Mouse (Mus musculus): ENCODE data around the gene Asap2. TPM values are rescaled to one million over a fixed set of nuclear protein-coding genes. Genes with fewer than 3 reads are reported as not detected.

Gene Asap2
- total and polyA plus RNA-seq, 2 experiments from 2014 or later = 14.9 to 27.8 TPM

DNA sequence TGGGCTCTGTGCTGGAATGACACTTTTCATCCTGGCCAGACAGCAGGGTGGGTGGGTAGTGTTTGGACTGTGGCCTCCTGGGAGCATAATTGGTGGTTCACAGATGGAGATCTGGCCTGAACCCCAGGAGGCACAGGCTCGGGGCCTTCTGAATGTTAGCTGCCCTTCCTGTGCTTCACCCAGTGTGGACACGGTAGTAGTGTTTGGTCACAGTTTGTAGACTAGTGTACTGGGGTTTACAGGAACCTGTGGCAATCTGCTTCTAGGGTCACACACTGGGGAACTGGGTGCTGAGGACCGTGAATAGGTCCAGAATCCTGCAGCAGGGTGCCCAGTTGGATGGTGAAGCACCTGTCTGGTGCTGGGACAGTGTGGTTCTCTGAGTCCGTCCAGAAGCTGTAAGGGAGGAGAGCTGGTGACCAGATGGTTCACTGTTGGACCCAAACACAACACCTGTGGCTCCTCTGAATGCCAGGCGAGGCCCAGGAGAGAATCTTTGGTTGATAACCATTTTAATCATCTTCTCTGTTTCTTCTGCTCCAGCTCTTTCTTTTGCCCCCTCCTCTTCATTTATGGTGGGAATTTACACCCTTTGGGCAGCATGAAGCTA is 151.5 kb downstream of the Asap2 start:
- H3K9ac ChIP-seq = no peak overlapping the region
- H3K27me3 ChIP-seq (ENCODE audit: insufficient read depth, low read length) = no peaks in the 10 kb centered on the region
- H3K27ac ChIP-seq (ENCODE audit: low read depth, low read length) = no peak overlapping the region
- H3K4me1 ChIP-seq (ENCODE audit: insufficient read depth) = peaks cover 23% of the 10 kb centered on the region
- no peak for ATAC-seq
- no peak for TF ChIP-seq CTCF (IDR thresholded peaks at IDR 0.05; ENCODE audit: low read depth)
- H3K36me3 ChIP-seq (ENCODE audit: insufficient read depth) = no peaks in the 10 kb centered on the region
- no peaks in the 10 kb centered on the region for H3K9me3 ChIP-seq (ENCODE audit: low read length)
- no peak for DNase-seq
- WGBS = 79% methylated on average over 5 of the region's 5 CpGs
- no peak overlapping the region for H3K4me2 ChIP-seq (ENCODE audit: low read depth)
- H3K4me3 ChIP-seq (ENCODE audit: low read depth, low read length) = no peak overlapping the region

DNA sequence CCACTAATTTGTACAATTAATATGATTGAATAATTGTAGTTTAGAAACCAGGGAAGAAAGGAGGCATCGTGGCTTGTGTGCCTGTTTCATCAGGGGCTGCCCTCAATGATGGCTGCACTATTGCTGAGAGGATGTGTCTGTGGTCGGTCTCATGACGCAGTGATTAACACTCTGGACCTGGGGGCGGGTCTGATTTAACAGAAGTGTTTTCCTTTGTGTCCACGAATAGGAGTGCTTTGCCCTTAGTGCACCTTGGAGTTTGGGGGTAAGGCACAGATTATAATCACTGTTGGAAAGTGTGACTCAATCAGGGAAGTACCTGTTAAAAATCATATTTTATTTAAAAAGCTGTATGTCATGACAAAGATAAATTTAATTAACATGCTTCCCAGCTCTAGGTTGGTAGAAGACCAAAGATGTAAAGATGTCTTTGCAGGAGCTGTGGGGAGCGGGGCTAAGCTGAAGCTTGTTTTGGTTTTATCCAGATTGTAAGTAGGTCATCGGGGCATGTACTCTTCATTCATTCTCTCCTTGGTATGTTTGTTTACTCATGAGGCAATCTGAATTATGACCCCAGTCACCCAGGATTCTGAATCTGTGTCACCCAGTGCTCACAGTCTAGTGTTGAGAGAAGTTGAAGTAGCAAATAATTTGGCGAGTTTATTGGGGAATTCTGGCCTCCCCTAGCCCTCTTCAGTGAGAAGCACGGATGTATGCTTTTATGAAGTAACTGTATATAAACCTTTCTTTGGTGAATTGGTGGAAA is 152.4 kb downstream of the Asap2 start:
- H3K27me3 ChIP-seq (ENCODE audit: insufficient read depth, low read length) = no peaks in the 10 kb centered on the region
- no peaks in the 10 kb centered on the region for H3K36me3 ChIP-seq (ENCODE audit: insufficient read depth)
- WGBS = 66% methylated on average over 9 of the region's 9 CpGs
- no peak overlapping the region for H3K4me3 ChIP-seq (ENCODE audit: low read depth, low read length)
- no peak for DNase-seq
- H3K9me3 ChIP-seq (ENCODE audit: low read length) = no peaks in the 10 kb centered on the region
- ATAC-seq = no peak
- TF ChIP-seq CTCF (IDR thresholded peaks at IDR 0.05; ENCODE audit: low read depth) = no peak
- no peak overlapping the region for H3K9ac ChIP-seq
- peaks cover 23% of the 10 kb centered on the region for H3K4me1 ChIP-seq (ENCODE audit: insufficient read depth)
- H3K27ac ChIP-seq (ENCODE audit: low read depth, low read length) = no peak overlapping the region
- no peak overlapping the region for H3K4me2 ChIP-seq (ENCODE audit: low read depth)

DNA sequence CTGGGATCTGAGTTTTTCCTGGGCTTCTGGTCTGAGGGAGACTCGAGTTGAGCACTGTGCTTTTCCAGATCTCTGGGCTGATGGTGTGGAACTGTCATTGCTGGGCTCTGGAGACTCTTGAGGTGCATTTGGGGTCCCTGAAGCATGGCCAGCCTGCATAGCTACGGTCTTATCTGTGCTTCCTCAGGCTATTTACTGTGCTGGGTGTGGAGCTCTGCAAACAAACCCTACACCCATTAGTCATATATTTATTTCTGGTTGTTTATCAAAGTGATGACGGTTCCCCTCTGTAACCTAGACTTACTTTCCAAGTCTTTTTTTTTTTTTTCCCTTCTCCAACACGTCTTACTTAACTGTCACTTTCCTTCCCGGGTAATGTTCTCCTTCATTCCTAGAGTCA is 154.3 kb downstream of the Asap2 start:
- Histone ChIP-seq H3K27ac (ENCODE audit: low read depth, low read length) (no peak overlapping the region), H3K4me3 (ENCODE audit: low read depth, low read length) (no peak overlapping the region), H3K9ac (no peak overlapping the region), H3K4me1 (ENCODE audit: insufficient read depth) (peaks cover 15% of the 10 kb centered on the region), H3K36me3 (ENCODE audit: insufficient read depth) (no peaks in the 10 kb centered on the region), H3K4me2 (ENCODE audit: low read depth) (no peak overlapping the region), H3K27me3 (ENCODE audit: insufficient read depth, low read length) (no peaks in the 10 kb centered on the region), H3K9me3 (ENCODE audit: low read length) (no peaks in the 10 kb centered on the region)
- no peak for TF ChIP-seq CTCF (IDR thresholded peaks at IDR 0.05; ENCODE audit: low read depth)
- DNase-seq (no peak), ATAC-seq (no peak)
- 82% methylated on average over 5 of the region's 5 CpGs for WGBS

DNA sequence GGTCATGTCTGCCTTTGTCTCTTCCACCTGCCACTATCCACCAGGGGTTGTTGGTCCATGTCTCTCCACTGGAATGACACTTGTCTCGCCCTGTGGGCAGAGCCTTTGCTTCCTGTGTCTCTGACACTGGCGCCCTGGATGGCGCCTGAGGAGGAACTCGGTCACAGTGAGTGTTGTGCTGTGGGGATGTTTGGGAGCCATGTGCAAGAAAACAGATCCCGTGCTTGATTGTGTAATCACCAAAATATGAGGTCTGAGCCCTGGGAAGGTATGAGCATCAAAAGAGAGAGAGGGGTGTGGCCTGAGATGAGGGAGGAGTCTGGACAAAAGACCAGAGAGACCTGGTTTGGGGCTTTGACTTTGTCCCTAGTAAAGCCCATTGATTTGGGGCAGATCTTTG is 154.8 kb downstream of the Asap2 start:
- ATAC-seq = no peak
- Histone ChIP-seq H3K9ac (no peak overlapping the region), H3K4me2 (ENCODE audit: low read depth) (no peak overlapping the region), H3K36me3 (ENCODE audit: insufficient read depth) (no peaks in the 10 kb centered on the region), H3K4me1 (ENCODE audit: insufficient read depth) (peaks cover 13% of the 10 kb centered on the region; the same call in 1 of the 2 replicates), H3K27me3 (ENCODE audit: insufficient read depth, low read length) (no peaks in the 10 kb centered on the region), H3K27ac (ENCODE audit: low read depth, low read length) (no peak overlapping the region), H3K4me3 (ENCODE audit: low read depth, low read length) (no peak overlapping the region), H3K9me3 (ENCODE audit: low read length) (no peaks in the 10 kb centered on the region)
- DNase-seq = no peak
- WGBS = 96% methylated on average over 5 of the region's 5 CpGs
- no peak for TF ChIP-seq CTCF (IDR thresholded peaks at IDR 0.05; ENCODE audit: low read depth)

DNA sequence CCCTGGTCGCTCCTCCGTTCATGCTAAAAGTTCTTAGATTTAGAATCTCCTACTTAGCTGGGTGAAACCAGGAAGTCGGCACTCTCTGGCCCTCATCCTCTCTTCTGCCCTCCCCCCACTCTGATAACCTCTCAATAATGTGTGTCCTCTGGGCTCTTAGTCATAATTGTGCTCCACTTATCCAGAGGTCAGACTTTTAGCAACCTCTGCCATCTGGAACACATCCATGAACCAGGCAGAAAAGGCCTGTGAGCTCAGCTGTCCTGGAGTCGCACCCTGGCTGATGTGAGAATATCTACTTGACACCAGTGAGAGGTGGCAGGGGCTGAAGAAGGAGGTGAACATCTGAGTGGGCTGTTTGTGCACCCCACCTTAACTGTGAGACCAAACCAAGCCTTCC is 156.6 kb downstream of the Asap2 start:
- no peak overlapping the region for H3K27ac ChIP-seq (ENCODE audit: low read depth, low read length)
- peaks cover 4% of the 10 kb centered on the region; the same call in 1 of the 2 replicates for H3K4me1 ChIP-seq (ENCODE audit: insufficient read depth)
- no peak overlapping the region for H3K4me3 ChIP-seq (ENCODE audit: low read depth, low read length)
- DNase-seq (no peak), ATAC-seq (no peak; the same call in 1 of the 2 replicates)
- 87% methylated on average over 4 of the region's 4 CpGs for WGBS
- no peak overlapping the region for H3K9ac ChIP-seq
- H3K9me3 ChIP-seq (ENCODE audit: low read length) = no peaks in the 10 kb centered on the region
- H3K27me3 ChIP-seq (ENCODE audit: insufficient read depth, low read length) = no peaks in the 10 kb centered on the region
- TF ChIP-seq CTCF (IDR thresholded peaks at IDR 0.05; ENCODE audit: low read depth) = no peak
- H3K36me3 ChIP-seq (ENCODE audit: insufficient read depth) = no peaks in the 10 kb centered on the region
- H3K4me2 ChIP-seq (ENCODE audit: low read depth) = no peak overlapping the region

DNA sequence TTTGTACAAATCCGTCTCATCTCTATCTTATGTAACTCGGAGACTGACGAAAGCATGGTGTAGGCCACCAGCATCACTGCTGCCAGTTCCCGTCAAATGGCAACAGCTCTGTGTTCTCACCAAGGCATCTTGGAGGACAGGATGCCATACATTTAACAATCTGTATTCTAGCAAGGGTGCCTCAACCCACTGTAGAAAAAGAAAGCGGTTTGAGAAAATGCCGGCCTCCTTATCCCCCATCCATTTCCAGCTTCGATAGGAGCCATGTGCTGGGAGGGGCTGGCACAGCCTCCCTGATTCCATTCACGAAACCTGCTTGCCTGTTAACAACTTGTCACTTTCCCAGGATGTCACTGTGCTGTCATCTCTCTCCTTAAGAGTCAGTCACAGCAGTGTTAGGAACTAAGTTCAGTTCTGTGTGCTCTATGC is 163.0 kb downstream of the Asap2 start:
- no peak for TF ChIP-seq CTCF (IDR thresholded peaks at IDR 0.05; ENCODE audit: low read depth)
- 47% methylated on average over 8 of the region's 8 CpGs for WGBS
- H3K9me3 ChIP-seq (ENCODE audit: low read length) = no peaks in the 10 kb centered on the region
- H3K36me3 ChIP-seq (ENCODE audit: insufficient read depth) = no peaks in the 10 kb centered on the region
- H3K4me1 ChIP-seq (ENCODE audit: insufficient read depth) = no peaks in the 10 kb centered on the region
- ATAC-seq (peak; percentile 92), DNase-seq (peak; percentile 80)
- H3K27me3 ChIP-seq (ENCODE audit: insufficient read depth, low read length) = no peaks in the 10 kb centered on the region
- H3K9ac ChIP-seq = no peak overlapping the region
- H3K4me3 ChIP-seq (ENCODE audit: low read depth, low read length) = no peak overlapping the region
- no peak overlapping the region for H3K4me2 ChIP-seq (ENCODE audit: low read depth)
- H3K27ac ChIP-seq (ENCODE audit: low read depth, low read length) = peak overlapping the region; percentile 58

DNA sequence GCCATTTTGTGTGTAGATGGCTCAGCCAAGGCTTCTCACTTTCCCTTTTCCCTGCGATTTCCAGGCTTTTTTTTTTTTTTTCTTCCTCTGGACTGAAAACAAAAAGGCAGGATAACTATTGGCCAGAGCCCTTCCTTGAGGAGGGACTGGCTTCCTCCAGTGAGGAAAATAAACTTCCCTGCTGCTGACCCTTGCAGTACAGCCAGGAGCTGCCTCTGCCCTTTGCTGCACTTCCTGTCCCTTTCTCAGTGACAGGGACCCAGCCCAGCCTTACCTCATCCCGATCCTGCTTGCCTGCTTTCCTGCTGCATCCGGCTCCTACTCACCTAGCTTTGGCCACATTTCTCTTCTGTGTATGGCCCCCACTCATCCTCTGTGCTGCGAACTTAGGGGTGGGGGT is 164.8 kb downstream of the Asap2 start:
- 0 out of 2 replicates have a peak, but pooled peaks cover 5% of the 10 kb centered on the region for H3K4me1 ChIP-seq (ENCODE audit: insufficient read depth)
- no peak overlapping the region for H3K4me2 ChIP-seq (ENCODE audit: low read depth)
- H3K9ac ChIP-seq = no peak overlapping the region
- no peak for TF ChIP-seq CTCF (IDR thresholded peaks at IDR 0.05; ENCODE audit: low read depth)
- 0 out of 2 replicates have a peak overlapping the region, but pooled peaks have one; percentile 9 for H3K27ac ChIP-seq (ENCODE audit: low read depth, low read length)
- H3K36me3 ChIP-seq (ENCODE audit: insufficient read depth) = no peaks in the 10 kb centered on the region
- WGBS = 69% methylated on average over 4 of the region's 4 CpGs
- H3K9me3 ChIP-seq (ENCODE audit: low read length) = no peaks in the 10 kb centered on the region
- ATAC-seq (no peak), DNase-seq (no peak)
- H3K27me3 ChIP-seq (ENCODE audit: insufficient read depth, low read length) = no peaks in the 10 kb centered on the region
- no peak overlapping the region for H3K4me3 ChIP-seq (ENCODE audit: low read depth, low read length)
